Mouse (Mus musculus): ENCODE results near the gene Zc3h15.

Gene Zc3h15

DNA sequence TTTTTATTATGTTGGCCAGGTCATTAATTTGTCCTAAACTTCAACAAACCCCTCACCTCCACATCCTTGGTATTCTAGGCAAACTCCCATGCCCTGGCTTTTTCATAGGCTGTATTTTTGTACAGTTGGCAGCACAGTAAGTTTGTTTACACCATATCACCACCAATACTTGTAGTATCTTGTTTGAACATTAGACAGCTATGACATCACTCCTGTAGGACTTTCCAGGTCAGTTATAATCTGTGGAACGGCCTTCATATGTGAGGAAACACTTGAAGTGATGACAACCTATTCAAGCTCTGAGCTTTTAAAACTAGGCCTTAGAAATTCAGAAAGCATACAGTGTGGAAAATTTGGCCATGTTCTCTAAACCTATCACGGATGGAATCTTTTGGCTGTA, 29.6 kb downstream of the Zc3h15 start:
- no peak for DNase-seq (ENCODE audit: low read depth, low spot score)

DNA sequence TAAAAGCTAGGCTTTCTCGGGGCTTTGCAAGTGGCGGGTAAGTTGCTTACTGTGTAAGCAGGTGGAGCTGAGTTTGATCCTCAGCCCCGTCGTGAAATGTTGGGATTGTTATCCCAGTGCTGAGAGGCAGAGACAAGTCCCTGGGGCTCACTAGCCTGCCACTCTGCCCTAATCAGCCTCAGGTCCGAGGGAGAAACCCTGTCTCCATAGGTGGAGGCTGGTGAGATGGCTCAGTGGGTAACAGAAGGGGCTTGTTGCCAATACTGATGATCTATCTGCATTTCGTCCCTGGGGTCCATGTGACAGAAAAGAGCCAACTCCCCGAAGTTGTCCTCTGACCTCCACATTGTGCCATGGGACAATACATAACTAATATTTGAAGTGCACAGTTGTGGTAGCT, 30.2 kb downstream of the Zc3h15 start:
- no peak for DNase-seq (ENCODE audit: low read depth, low spot score)

DNA sequence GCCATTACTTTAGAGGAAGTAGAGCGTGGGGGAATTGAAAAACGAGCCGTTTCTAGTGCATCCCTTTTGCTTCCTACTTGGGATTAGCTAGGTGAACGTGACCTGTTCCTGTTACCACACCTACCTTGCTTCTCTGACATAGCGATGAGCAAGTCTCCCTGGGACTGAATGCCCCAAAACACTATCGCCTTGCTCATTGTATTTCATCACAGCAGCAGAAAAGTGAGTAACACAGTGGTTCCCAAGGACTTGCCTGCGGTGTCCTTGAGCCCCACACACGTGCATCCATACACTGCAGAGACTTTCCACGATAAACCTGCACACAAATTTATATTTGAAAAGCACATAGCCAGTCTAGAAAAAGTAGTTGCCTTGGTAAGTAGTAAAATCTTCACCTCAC, 30.7 kb downstream of the Zc3h15 start:
- DNase-seq (ENCODE audit: low read depth, low spot score), result no peak

DNA sequence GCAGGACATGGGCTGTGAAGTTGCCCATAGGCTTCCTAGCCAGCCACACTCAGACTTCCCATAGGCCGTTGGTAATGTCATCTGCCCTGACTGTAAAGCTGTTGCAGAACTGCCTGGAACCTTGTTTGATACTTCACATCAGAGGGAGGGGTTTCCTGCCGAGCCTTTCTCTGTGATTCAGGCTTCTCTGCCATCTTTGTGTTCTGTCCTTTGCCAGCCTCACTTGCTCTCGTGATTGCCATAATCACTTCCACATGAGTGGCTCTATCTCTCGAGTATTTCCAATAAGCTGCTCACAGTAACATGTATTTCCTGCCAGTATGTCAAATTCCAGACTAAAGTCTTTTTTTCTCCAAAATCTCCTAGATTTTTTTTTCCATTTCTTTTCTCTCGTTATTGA, 31.4 kb downstream of the Zc3h15 start:
- no peak for DNase-seq (ENCODE audit: low read depth, low spot score)

- DNase-seq (ENCODE audit: low read depth, low spot score), result no peak
These were observed 32.1 kb downstream of the Zc3h15 start for GRCm38 (mm10) chr2:83676226-83676870.

DNA sequence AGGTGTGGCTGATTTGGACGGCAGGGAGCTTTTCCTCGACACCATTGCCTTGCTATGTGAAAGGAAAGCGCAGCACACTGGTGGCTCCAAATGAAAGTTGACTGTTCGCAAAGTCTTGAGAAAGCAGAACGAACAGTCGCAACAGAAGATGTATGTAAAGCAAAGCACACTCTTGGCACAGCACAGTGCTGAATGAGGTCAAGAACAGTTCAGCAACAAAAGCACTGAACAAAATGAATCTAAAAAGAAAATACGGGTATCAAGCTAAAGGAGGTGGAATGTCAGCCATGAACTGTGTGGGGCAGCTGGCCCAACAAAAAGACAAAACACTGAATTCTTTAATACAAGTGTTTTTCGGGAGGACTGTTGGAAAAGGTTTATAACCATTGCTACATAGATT, 37.1 kb downstream of the Zc3h15 start:
- DNase-seq (ENCODE audit: low read depth, low spot score), result no peak

GRCm38 (mm10) chr2:83681785-83682184, 37.5 kb downstream of the Zc3h15 start:
- DNase-seq (ENCODE audit: low read depth, low spot score), result no peak

- no peak for DNase-seq (ENCODE audit: low read depth, low spot score)
These were observed 38.0 kb downstream of the Zc3h15 start for GRCm38 (mm10) chr2:83682282-83682681.

GRCm38 (mm10) chr2:83683731-83684519, 39.7 kb downstream of the Zc3h15 start:
- no peak for DNase-seq (ENCODE audit: low read depth, low spot score)

GRCm38 (mm10) chr2:83684691-83685090, 40.5 kb downstream of the Zc3h15 start:
- no peak for DNase-seq (ENCODE audit: low read depth, low spot score)

DNA sequence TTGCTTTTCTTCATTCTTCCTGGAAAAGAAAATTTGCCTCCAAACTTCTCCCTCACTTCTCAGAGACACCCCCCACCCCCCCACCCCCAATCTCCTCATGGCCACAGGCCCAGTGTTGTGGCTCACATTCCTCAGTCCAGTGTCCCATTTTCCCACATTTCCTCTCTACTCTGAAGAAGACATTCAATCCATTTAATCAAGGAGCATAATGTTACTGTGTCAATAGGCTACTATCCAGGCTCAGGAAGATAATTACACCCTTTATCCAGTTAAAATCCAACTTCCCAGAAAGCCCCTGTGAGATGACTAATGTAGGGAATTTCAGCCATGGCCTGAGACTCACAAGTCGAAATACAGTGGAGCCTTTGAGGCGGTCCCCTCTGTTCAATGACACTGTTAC, 46.1 kb downstream of the Zc3h15 start:
- DNase-seq (ENCODE audit: low read depth, low spot score), result no peak

- no peak for DNase-seq (ENCODE audit: low read depth, low spot score)
These were observed 48.7 kb downstream of the Zc3h15 start for GRCm38 (mm10) chr2:83692651-83693545.

GRCm38 (mm10) chr2:83694061-83694460, 49.8 kb downstream of the Zc3h15 start:
- DNase-seq (ENCODE audit: low read depth, low spot score), result no peak

DNA sequence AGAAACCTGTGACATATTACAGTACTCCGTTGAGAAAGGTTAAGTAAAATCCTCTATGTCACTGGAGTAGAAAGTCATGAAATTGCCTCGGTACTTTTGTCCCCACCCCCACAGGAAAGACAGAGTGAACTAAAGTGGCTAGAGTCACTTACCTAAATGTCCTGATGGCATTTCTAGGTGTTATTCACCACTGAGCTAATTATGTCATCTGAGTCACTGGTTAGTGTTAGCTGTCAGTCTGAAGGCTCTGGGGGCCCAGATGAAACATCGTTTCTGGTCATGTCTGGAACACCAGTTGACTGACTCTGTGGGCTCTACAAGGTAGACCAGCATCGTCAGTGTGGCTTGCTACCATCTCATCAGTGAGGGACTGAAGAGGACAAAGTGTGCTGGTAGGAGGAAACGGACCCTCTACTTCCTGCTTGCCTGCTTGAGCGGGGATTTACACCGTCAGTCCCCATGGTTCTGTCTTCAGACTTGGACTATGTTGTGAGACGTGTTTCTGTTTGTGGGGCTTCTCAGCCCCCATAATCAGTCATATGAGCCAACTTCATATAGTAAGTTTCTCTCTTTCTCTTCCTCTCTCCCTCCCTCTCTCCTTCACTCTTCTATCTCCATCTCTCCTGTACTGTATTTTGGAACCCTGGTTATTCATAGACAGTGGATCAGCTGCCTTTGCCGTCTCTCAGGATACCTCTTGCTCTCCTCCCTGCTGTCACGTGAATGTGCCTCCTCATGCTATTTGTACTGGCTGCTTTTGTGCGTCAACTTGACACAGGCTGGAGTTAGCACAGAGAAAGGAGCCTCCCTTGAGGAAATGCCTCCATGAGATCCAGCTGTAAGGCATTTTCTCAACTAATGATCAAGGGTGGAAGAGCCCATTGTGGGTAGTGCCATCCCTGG, 51.4 kb downstream of the Zc3h15 start:
- no peak for DNase-seq (ENCODE audit: low read depth, low spot score)

- no peak for DNase-seq (ENCODE audit: low read depth, low spot score)
These were observed 54.2 kb downstream of the Zc3h15 start for GRCm38 (mm10) chr2:83698484-83698883.

GRCm38 (mm10) chr2:83699324-83699723, 55.1 kb downstream of the Zc3h15 start:
- DNase-seq (ENCODE audit: low read depth, low spot score), result no peak

- no peak for DNase-seq (ENCODE audit: low read depth, low spot score)
These were observed 56.4 kb downstream of the Zc3h15 start for GRCm38 (mm10) chr2:83700667-83701066.

GRCm38 (mm10) chr2:83702411-83702810, 58.2 kb downstream of the Zc3h15 start:
- DNase-seq (ENCODE audit: low read depth, low spot score), result no peak

DNA sequence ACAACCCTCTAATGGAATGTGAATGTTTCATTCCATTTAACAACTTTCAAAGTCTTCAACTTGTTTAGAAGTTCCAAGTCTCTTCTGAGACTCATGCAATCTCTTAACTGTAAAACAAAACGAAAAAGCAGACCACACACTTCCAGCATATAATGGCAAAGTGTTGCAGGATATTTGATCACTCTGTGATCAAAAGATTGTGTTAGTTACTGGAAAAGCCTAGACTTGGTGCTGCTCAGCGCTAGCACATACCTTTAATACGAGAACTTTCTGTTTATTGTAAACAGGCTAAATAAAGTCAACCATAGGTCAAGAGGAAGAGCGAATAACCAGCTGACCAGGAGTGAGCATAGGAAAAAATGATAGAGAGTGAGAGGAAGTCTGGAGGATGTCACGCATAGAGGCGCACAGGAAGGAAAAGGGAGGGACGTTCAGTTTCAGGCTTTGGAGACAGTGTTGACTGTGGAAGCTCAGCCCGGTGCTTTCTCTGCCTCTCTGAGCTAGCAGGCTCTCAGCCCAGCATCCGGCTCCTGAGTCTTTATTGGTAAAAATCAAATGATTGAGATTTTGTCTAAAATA, 61.4 kb downstream of the Zc3h15 start:
- no peak for DNase-seq (ENCODE audit: low read depth, low spot score)

DNA sequence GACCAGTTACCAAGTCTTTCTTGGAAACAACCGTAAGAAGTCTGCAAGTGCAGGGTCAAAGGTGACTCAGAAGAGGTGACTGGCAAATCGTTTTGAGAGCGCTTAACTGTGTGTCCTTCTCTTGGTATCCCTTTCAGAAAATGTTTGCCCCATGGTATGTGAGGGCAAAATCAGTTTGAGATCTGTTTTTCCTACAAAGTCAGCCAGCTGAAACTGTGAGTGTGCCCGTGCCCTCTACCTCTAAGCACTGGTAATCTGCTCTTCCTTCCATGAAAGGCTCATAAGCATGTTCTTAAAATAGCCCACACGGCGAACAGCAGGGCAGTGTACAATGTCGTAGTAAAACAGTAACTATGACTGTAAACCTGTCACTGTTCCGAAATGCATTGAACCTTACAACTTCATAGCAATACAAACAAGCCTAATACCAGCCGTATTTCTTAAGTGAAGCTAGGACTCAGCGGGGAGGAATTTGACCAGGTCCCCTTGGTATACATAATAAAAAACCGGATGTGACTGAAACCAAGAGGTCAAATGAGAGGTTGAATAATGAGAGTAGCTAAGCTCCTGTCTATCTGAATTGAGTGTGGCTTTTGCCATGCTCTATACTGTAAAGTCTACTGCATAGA, 65.8 kb downstream of the Zc3h15 start:
- no peak for DNase-seq (ENCODE audit: low read depth, low spot score)

Measured in brain, embryonic 18.5 days (tissue).